Mouse (Mus musculus): ENCODE measurements around the gene Phc1. TPM values are rescaled to one million over a fixed set of nuclear protein-coding genes. Genes with fewer than 3 reads are reported as not detected.
A peak's percentile ranks its signal among the peaks of the same experiment; 100 is the strongest.

The Phc1 gene
- polyA plus RNA-seq, 2 experiments, result 1.8 to 2.2 TPM

DNA sequence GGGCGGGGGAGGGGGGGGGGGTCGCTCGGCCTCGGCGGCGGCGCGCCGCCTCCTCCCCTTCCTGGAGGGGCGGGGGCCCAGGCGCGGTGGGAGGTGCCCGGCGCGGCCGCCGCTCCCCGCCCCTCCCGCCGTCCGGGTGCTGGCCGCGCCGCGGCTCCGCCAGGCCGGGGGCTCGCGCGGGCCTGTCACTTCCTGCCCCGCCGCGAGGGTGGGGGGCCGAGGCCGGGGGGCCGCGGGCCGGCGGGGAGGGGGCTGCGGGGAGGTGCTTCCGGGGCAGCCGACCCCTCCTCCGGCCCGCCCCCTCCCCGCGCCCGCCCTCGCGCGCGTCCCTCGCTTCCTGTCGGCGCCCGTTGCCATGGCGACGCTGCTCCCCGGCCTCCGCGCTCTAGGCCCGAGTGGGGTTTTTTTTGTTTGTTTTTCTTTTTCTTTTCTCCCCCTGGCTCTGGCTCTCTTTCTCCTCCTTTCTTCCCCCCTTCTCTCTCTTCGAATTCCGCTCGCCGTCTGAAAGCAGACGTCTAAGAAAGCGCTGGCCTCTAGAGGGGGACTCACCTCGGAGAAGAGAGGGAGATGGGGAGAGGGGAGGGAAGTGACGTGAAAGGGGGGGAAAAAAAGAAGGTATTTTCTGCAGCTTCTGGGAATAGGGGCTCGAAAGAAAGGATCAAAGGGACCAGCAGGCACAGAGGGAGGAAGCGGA lies 566 bp downstream of the Phc1 start:
- H3K9me3 ChIP-seq (ENCODE audit: control insufficient read depth, low read length), result no peaks in the 10 kb centered on the region
- H3K4me1 ChIP-seq (replicated peaks; ENCODE audit: control insufficient read depth in 2 of 2, insufficient read depth in 2 of 2, low read length in 1 of 2), result peaks cover 0 to 18% of the 10 kb centered on the region in 2 experiments; a peak in 2 of 4 replicates
- H3K36me3 ChIP-seq (replicated peaks; ENCODE audit: control insufficient read depth, insufficient read depth, low read depth), result no peaks in the 10 kb centered on the region
- no peak overlapping the region for H3K27ac ChIP-seq
- peak; percentile 40 to 45 (median 40) for DNase-seq (ENCODE audit: low read depth in 3 of 3, low spot score in 3 of 3)
- peak overlapping the region; percentile 96 for H3K4me2 ChIP-seq (ENCODE audit: low read depth)
- H3K9ac ChIP-seq (replicated peaks), result peak overlapping the region; percentile 62
- no peaks in the 10 kb centered on the region; the same call in 1 of the 2 replicates for H3K27me3 ChIP-seq (ENCODE audit: control insufficient read depth, insufficient read depth, low read length)
- WGBS (ENCODE audit: insufficient replicate concordance), result under 1% methylated on average over 40 of the region's 71 CpGs
- H3K4me3 ChIP-seq (ENCODE audit: insufficient read depth in 1 of 2, low read depth in 2 of 2, low read length in 2 of 2), result peak overlapping the region; percentile 74 to 80
- ATAC-seq (ENCODE audit: insufficient read depth), result peak; percentile 90
- no peak for TF ChIP-seq CTCF (IDR thresholded peaks at IDR 0.05; ENCODE audit: low read depth)
- TF ChIP-seq EP300 (IDR thresholded peaks at IDR 0.05; ENCODE audit: low read depth), result no peak

DNA sequence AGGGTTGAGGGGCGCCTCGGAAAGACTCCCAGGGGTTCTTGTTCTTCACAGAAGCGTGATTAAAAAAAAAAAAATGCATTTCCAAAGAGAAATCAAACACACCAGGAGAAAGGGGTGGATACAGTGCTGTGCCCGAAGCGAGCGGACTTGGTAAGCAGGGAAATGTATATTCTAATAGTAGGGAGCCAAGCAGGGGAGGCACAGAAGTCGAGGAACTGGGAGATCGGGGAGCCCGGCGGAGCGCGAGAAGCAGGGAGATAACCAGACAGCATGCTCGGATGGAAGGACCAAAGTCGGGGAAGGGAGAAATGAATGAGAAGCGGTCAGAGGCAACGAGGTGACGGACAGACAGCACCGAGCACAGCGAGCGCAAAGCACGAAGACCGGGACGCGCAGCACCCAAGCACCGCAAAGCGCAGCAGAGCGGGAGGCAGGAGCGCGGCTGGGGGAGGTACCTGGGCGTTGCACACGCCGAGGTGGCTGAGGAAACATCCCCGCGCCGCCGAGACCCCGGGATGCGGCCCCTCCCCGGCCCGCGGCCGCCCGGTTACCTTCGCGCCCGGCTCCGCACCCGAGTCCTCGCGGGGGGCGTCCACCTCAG lies 1.2 kb downstream of the Phc1 start:
- Histone ChIP-seq H3K4me1 (replicated peaks; ENCODE audit: control insufficient read depth in 2 of 2, insufficient read depth in 2 of 2, low read length in 1 of 2) (peaks cover 0 to 14% of the 10 kb centered on the region in 2 experiments; a peak in 2 of 4 replicates), H3K9ac (replicated peaks) (peak overlapping the region; percentile 62; the same call in 1 of the 2 replicates), H3K9me3 (ENCODE audit: control insufficient read depth, low read length) (no peaks in the 10 kb centered on the region), H3K27ac (no peak overlapping the region), H3K4me2 (ENCODE audit: low read depth) (peak overlapping the region; percentile 96), H3K4me3 (ENCODE audit: insufficient read depth in 1 of 2, low read depth in 2 of 2, low read length in 2 of 2) (peak overlapping the region; percentile 50 to 80), H3K36me3 (replicated peaks; ENCODE audit: control insufficient read depth, insufficient read depth, low read depth) (no peaks in the 10 kb centered on the region), H3K27me3 (ENCODE audit: control insufficient read depth, insufficient read depth, low read length) (no peaks in the 10 kb centered on the region; the same call in 1 of the 2 replicates)
- no peak for TF ChIP-seq EP300 (IDR thresholded peaks at IDR 0.05; ENCODE audit: low read depth)
- no peak for TF ChIP-seq CTCF (IDR thresholded peaks at IDR 0.05; ENCODE audit: low read depth)
- DNase-seq (ENCODE audit: low read depth in 3 of 3, low spot score in 3 of 3) (peak; percentile 30 to 47 (median 36)), ATAC-seq (ENCODE audit: insufficient read depth) (peak; percentile 80)
- WGBS (ENCODE audit: insufficient replicate concordance), result under 1% methylated on average over 34 of the region's 51 CpGs

DNA sequence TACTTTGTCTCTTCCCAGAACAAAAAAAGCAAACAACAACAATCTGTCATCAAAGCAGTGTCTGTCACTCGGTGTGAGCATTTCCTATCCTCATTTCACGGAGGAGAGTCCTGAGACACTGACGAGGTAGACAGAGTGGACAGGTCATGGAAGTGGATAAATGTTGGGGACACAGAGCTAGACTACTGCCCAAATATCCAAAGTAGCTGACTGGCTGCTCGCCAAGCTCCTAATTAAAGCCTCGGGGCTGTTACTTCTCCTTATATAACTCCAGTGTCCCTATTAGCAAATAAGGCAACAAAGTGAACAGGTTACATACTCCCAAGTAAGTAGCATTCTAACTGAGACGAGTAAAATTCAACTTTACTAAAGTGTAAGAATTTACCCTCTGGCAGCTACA lies 2.8 kb downstream of the Phc1 start:
- ATAC-seq (ENCODE audit: insufficient read depth) (no peak), DNase-seq (ENCODE audit: low read depth in 3 of 3, low spot score in 3 of 3) (no peak)
- Histone ChIP-seq H3K36me3 (replicated peaks; ENCODE audit: control insufficient read depth, insufficient read depth, low read depth) (no peaks in the 10 kb centered on the region), H3K9ac (replicated peaks) (no peak overlapping the region), H3K4me3 (ENCODE audit: insufficient read depth in 1 of 2, low read depth in 2 of 2, low read length in 2 of 2) (no peak overlapping the region), H3K9me3 (ENCODE audit: control insufficient read depth, low read length) (no peaks in the 10 kb centered on the region), H3K4me2 (ENCODE audit: low read depth) (no peak overlapping the region), H3K27me3 (ENCODE audit: control insufficient read depth, insufficient read depth, low read length) (no peaks in the 10 kb centered on the region; the same call in 1 of the 2 replicates), H3K27ac (no peak overlapping the region), H3K4me1 (replicated peaks; ENCODE audit: control insufficient read depth in 2 of 2, insufficient read depth in 2 of 2, low read length in 1 of 2) (peaks cover 0 to 9% of the 10 kb centered on the region in 2 experiments; a peak in 2 of 4 replicates)
- 66% methylated on average over 6 of the region's 6 CpGs for WGBS (ENCODE audit: insufficient replicate concordance)
- no peak for TF ChIP-seq EP300 (IDR thresholded peaks at IDR 0.05; ENCODE audit: low read depth)
- TF ChIP-seq CTCF (IDR thresholded peaks at IDR 0.05; ENCODE audit: low read depth), result no peak

DNA sequence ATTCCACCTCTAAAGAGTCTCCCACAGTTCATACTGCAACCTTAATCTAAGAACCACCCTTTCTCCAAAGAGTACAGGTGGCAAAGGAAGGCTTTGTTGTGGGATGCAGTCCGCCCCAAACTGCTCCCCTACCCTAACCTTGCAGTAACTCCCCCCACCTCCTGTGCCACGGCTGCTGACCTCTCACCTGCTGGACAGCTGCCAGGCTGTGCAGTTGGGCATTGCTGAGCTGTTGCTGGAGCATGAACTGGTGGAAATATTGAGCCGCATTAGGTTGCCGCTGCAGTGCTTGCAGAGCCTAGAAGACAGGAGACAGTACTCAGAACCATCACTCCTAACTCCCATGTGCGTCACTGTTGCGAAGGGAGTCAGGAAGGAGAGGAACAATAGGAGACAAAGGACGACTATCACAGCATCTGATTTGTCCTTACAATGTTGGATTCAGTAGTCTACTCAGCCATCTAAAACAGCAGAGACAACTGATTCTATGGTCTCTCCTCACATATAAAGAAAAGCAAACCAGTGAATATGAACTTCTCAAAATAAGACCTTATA lies 5.5 kb downstream of the Phc1 start:
- H3K9me3 ChIP-seq (ENCODE audit: control insufficient read depth, low read length), result no peaks in the 10 kb centered on the region
- H3K4me3 ChIP-seq (ENCODE audit: insufficient read depth in 1 of 2, low read depth in 2 of 2, low read length in 2 of 2), result no peak overlapping the region
- H3K4me1 ChIP-seq (replicated peaks; ENCODE audit: control insufficient read depth in 2 of 2, insufficient read depth in 2 of 2, low read length in 1 of 2), result peaks cover 0 to 2% of the 10 kb centered on the region in 2 experiments; a peak in 1 of 4 replicates
- no peak overlapping the region for H3K9ac ChIP-seq (replicated peaks)
- DNase-seq (ENCODE audit: low read depth in 3 of 3, low spot score in 3 of 3) (no peak), ATAC-seq (ENCODE audit: insufficient read depth) (no peak)
- H3K27me3 ChIP-seq (ENCODE audit: control insufficient read depth, insufficient read depth, low read length), result no peaks in the 10 kb centered on the region; the same call in 1 of the 2 replicates
- no peak for TF ChIP-seq CTCF (IDR thresholded peaks at IDR 0.05; ENCODE audit: low read depth)
- TF ChIP-seq EP300 (IDR thresholded peaks at IDR 0.05; ENCODE audit: low read depth), result no peak
- 71% methylated on average over 7 of the region's 7 CpGs for WGBS (ENCODE audit: insufficient replicate concordance)
- H3K4me2 ChIP-seq (ENCODE audit: low read depth), result no peak overlapping the region
- H3K36me3 ChIP-seq (replicated peaks; ENCODE audit: control insufficient read depth, insufficient read depth, low read depth), result no peaks in the 10 kb centered on the region
- H3K27ac ChIP-seq, result no peak overlapping the region

DNA sequence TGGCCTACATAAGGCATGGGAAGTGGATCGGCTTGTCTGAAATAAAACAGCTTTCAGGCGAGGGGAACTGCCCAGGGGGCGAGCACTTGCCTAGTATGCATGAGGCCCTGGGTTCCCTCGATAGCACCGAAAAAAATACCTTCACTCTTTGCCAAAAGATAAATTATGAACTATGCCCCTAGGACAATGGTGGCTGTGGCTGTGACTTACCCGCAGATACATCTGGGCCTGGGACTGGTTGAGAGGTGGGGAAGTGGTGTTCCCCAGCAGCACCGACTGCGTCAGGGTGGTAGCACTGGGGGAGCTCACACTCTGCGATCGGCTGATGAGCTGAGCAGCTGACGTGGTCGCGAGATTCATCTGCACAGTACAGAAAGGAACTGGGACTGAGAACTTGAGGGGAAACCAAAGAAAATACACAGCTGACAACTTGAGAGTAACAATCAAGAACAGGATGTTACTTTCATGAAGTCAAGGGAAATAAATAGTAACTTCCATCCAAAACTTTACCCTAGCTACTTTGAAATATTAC lies 7.2 kb downstream of the Phc1 start:
- H3K9me3 ChIP-seq (ENCODE audit: control insufficient read depth, low read length), result no peaks in the 10 kb centered on the region
- 73% methylated on average over 13 of the region's 13 CpGs for WGBS (ENCODE audit: insufficient replicate concordance)
- H3K4me3 ChIP-seq (ENCODE audit: insufficient read depth in 1 of 2, low read depth in 2 of 2, low read length in 2 of 2), result no peak overlapping the region
- H3K36me3 ChIP-seq (replicated peaks; ENCODE audit: control insufficient read depth, insufficient read depth, low read depth), result no peaks in the 10 kb centered on the region
- no peaks in the 10 kb centered on the region for H3K4me1 ChIP-seq (replicated peaks; ENCODE audit: control insufficient read depth in 2 of 2, insufficient read depth in 2 of 2, low read length in 1 of 2)
- H3K27me3 ChIP-seq (ENCODE audit: control insufficient read depth, insufficient read depth, low read length), result no peaks in the 10 kb centered on the region
- no peak overlapping the region for H3K9ac ChIP-seq (replicated peaks)
- no peak for TF ChIP-seq CTCF (IDR thresholded peaks at IDR 0.05; ENCODE audit: low read depth)
- TF ChIP-seq EP300 (IDR thresholded peaks at IDR 0.05; ENCODE audit: low read depth), result no peak
- no peak for ATAC-seq (ENCODE audit: insufficient read depth)
- no peak for DNase-seq (ENCODE audit: low read depth in 3 of 3, low spot score in 3 of 3)
- H3K4me2 ChIP-seq (ENCODE audit: low read depth), result no peak overlapping the region
- no peak overlapping the region for H3K27ac ChIP-seq

All from liver, embryonic 14.5 days (tissue).